Mouse (Mus musculus) liver, adult 2 months (tissue): ENCODE measurements around the gene Radil. TPM values are rescaled to one million over a fixed set of nuclear protein-coding genes. Genes with fewer than 3 reads are reported as not detected.

Source experiments
- DNase-seq: peaks from one replicate; pipeline ENCODE4 v3.0.0-alpha.2; 2011; ENCODE audit warnings: low read depth, low spot score; ENCODE audit errors: extremely low read depth
- H3K27ac ChIP-seq: fragments of 200-500 bp; replicated peaks from 2 replicates; pipeline ENCODE4 v1.5.1; 2012; ENCODE audit warnings: low read depth, mild to moderate bottlenecking, control low read depth, inconsistent platforms, low read length; ENCODE audit not compliant: insufficient read depth
- H3K27me3 ChIP-seq: fragments of 200-500 bp; 2 replicates; pipeline ENCODE4 v1.6.1; 2012; ENCODE audit warnings: mild to moderate bottlenecking, moderate library complexity, low read length, inconsistent platforms; ENCODE audit not compliant: control insufficient read depth, insufficient read depth
- H3K36me3 ChIP-seq: fragments of 200-500 bp; 2 replicates; pipeline ENCODE4 v1.6.1; 2012; ENCODE audit warnings: low read length, inconsistent platforms; ENCODE audit not compliant: control insufficient read depth, insufficient read depth
- H3K4me1 ChIP-seq: fragments of 200-500 bp; 2 replicates; pipeline ENCODE4 v1.6.1; 2011; ENCODE audit warnings: low read length; ENCODE audit not compliant: control insufficient read depth, insufficient read depth
- H3K4me3 ChIP-seq: fragments of 200-500 bp; 2 replicates; pipeline ENCODE4 v1.5.1; 2011; ENCODE audit warnings: low read depth, mild to moderate bottlenecking, control low read depth, low read length, moderate library complexity; ENCODE audit not compliant: insufficient read depth
- H3K79me2 ChIP-seq: fragments of 200-500 bp; 2 replicates; pipeline ENCODE4 v1.6.1; 2012; ENCODE audit warnings: inconsistent platforms, mild to moderate bottlenecking, low read length, moderate library complexity; ENCODE audit not compliant: control insufficient read depth, insufficient read depth
- H3K9ac ChIP-seq: fragments of 200-500 bp; 2 replicates; pipeline ENCODE4 v1.6.1; 2012; ENCODE audit warnings: low read depth, mild to moderate bottlenecking, control low read depth, inconsistent platforms, low read length
- CTCF ChIP-seq: fragments of 200-500 bp; IDR thresholded peaks from 2 replicates; pipeline ENCODE4 v1.5.1; 2011; ENCODE audit warnings: low read depth, low read length, control low read depth
- POLR2A ChIP-seq: fragments of 200-500 bp; IDR thresholded peaks from 2 replicates; pipeline ENCODE4 v1.6.1; 2011; ENCODE audit warnings: low read length, control low read depth; ENCODE audit not compliant: insufficient read depth; ENCODE audit errors: extremely low read depth
- WGBS: fragments of 180-500 bp; shearing (Covaris S2); methylation state at CpG from one replicate; pipeline ENCODE4 v1.1.7; 2018; 5-methylcytosine and 5-hydroxymethylcytosine counted together
- polyA plus RNA-seq: library from polyadenylated mRNA; depleted of rRNA; stranded (reverse); fragments of >200 nt; gene quantifications from 2 replicates; pipeline ENCODE4 v1.2.3, GENCODE M21; 2012
- total RNA-seq: library from RNA; depleted of rRNA; stranded (reverse); fragments of >200 nt; gene quantifications from 2 replicates; pipeline ENCODE4 v1.2.3, GENCODE M21; 2014

The Radil gene
- total and polyA plus RNA-seq, 2 experiments = not detected

DNA sequence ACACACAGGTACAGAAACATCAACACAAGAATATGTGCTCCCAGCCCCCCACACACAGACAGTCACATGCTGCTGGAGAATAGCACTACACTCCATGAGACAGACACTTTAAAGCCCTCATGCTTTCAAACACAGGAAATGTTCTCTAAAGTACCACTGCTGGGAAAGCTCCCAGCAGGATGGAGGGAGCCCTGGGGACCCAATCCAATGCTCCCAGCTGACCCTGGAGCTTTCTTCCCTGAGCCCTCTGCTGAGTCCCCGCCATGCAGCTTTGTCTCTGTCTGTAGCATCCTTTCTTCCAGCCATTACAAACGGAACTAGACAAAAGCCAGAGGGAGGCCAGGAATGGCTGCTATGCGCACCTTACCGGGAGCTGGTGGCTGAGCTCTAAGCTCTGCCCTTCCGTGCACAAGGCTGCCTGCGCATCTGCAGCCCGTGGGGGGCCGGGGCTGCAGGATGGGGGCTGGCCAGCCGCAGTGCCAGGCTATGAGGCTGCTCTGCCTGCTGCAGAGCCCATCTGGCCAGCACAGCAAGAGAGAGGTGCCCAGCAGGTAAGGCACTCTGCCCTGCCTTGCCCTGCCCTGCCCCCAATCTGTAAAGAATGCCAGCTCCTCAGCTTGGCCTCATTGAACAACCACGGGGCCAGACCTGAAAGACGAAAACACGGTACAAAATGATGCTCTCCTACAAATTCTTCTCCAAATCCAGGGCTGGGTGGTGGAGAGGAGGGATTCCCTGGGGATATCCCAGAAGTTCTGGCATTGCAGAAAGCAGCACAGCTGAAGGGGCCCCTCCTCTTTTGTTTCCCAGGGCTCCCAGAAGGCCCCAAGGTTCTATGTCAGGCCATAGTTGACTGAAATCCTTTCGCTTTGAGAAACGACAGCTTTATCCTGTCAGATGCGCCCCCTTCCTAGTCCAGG, 41.5 kb downstream of the Radil start:
- 55% methylated on average over 15 of the region's 15 CpGs for WGBS
- no peaks in the 10 kb centered on the region for H3K4me1 ChIP-seq

GRCm38 (mm10) chr5:142505695-142506423, 45.0 kb downstream of the Radil start:
- H3K4me1 ChIP-seq = no peaks in the 10 kb centered on the region
- no peak overlapping the region for H3K9ac ChIP-seq
- no peaks in the 10 kb centered on the region for H3K79me2 ChIP-seq
- 60% methylated on average over 3 of the region's 3 CpGs for WGBS
- no peak for DNase-seq
- no peaks in the 10 kb centered on the region for H3K27me3 ChIP-seq
- TF ChIP-seq CTCF = peak; percentile 45
- no peak for TF ChIP-seq POLR2A
- no peak overlapping the region for H3K27ac ChIP-seq
- H3K4me3 ChIP-seq = no peak overlapping the region
- H3K36me3 ChIP-seq = no peaks in the 10 kb centered on the region

More for the DNA sequence above, 41.5 kb downstream of the Radil start:
- H3K27me3 ChIP-seq = no peaks in the 10 kb centered on the region
- TF ChIP-seq CTCF (no peak), POLR2A (no peak)
- no peaks in the 10 kb centered on the region for H3K36me3 ChIP-seq
- no peak overlapping the region for H3K9ac ChIP-seq
- no peaks in the 10 kb centered on the region for H3K79me2 ChIP-seq
- no peak overlapping the region for H3K27ac ChIP-seq
- no peak overlapping the region for H3K4me3 ChIP-seq
- DNase-seq = no peak

GRCm38 (mm10) chr5:142504175-142504574, 46.7 kb downstream of the Radil start:
- WGBS = 83% methylated on average over 3 of the region's 3 CpGs
- no peak for DNase-seq
- H3K79me2 ChIP-seq = no peaks in the 10 kb centered on the region
- H3K4me1 ChIP-seq = no peaks in the 10 kb centered on the region
- no peaks in the 10 kb centered on the region for H3K27me3 ChIP-seq
- H3K9ac ChIP-seq = no peak overlapping the region
- H3K27ac ChIP-seq = no peak overlapping the region
- no peak overlapping the region for H3K4me3 ChIP-seq
- TF ChIP-seq POLR2A (no peak), CTCF (no peak)
- H3K36me3 ChIP-seq = no peaks in the 10 kb centered on the region

- TF ChIP-seq POLR2A (no peak), CTCF (peak; percentile 78)
- Histone ChIP-seq H3K36me3 (no peaks in the 10 kb centered on the region), H3K79me2 (no peaks in the 10 kb centered on the region), H3K9ac (no peak overlapping the region), H3K27me3 (no peaks in the 10 kb centered on the region), H3K27ac (no peak overlapping the region), H3K4me3 (no peak overlapping the region), H3K4me1 (no peaks in the 10 kb centered on the region)
- DNase-seq = peak; percentile 72
- 4% methylated on average over 3 of the region's 3 CpGs for WGBS
Measured at GRCm38 (mm10) chr5:142502414-142502813, 48.5 kb downstream of the Radil start.

DNA sequence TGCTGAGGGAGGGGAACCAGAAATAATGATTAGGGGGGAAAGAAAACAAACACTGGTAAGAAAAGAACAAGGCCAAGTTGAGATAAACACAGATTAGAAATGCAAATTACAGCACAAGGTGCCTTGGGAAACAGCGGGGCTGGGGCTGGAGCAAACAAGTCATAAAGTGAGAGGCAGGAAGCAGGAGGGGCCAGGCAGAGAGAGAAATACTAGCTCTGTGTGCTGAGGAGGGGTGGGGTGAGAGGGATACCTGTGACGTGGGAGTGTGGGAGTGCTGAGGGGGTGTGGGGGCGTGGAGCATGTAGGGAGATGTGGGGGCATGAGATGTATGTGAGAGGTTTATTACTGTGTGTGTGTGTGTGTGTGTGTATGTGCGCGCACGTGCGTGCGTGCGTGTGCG, 50.0 kb downstream of the Radil start:
- Histone ChIP-seq H3K4me1 (no peaks in the 10 kb centered on the region), H3K27ac (no peak overlapping the region), H3K9ac (no peak overlapping the region), H3K79me2 (no peaks in the 10 kb centered on the region), H3K36me3 (no peaks in the 10 kb centered on the region), H3K27me3 (no peaks in the 10 kb centered on the region), H3K4me3 (no peak overlapping the region)
- TF ChIP-seq POLR2A (no peak), CTCF (no peak)
- no peak for DNase-seq
- 74% methylated on average over 10 of the region's 10 CpGs for WGBS
